Mouse (Mus musculus) spleen, adult 12 weeks (tissue): ENCODE results near the gene Nyap1.

Experiments used
- DNase-seq: peaks from one replicate; pipeline ENCODE4 v3.0.0; 2022; ENCODE audit warnings: low spot score

Gene Nyap1

GRCm38 (mm10) chr5:137741023-137741931, at the start of gene Nyap1:
Nyap1 (minus strand) TSS chr5:137741607.
- DNase-seq: peak; percentile 80

GRCm38 (mm10) chr5:137788946-137789531, 47.6 kb upstream of the Nyap1 start:
- DNase-seq: no peak

- no peak for DNase-seq
Measured at GRCm38 (mm10) chr5:137788171-137788570, 46.8 kb upstream of the Nyap1 start.

- peak; percentile 93 for DNase-seq
Measured at GRCm38 (mm10) chr5:137787151-137787928, 45.9 kb upstream of the Nyap1 start, which contains the start of the genes Mepce and Zcwpw1. Mepce (minus strand) TSS chr5:137787655. Zcwpw1 (plus strand) TSS chr5:137787798.

- DNase-seq: peak; percentile 97
Measured at GRCm38 (mm10) chr5:137786109-137786942, 44.9 kb upstream of the Nyap1 start.

GRCm38 (mm10) chr5:137785164-137786031, 44.0 kb upstream of the Nyap1 start:
- peak; percentile 28 for DNase-seq

- DNase-seq: no peak
Measured at GRCm38 (mm10) chr5:137784546-137784945, 43.1 kb upstream of the Nyap1 start.

- DNase-seq: no peak
Measured at GRCm38 (mm10) chr5:137783901-137784540, 42.6 kb upstream of the Nyap1 start.

GRCm38 (mm10) chr5:137782776-137783522, 41.5 kb upstream of the Nyap1 start:
- DNase-seq: no peak

GRCm38 (mm10) chr5:137781661-137782060, 40.3 kb upstream of the Nyap1 start:
- no peak for DNase-seq

- DNase-seq: no peak
Measured at GRCm38 (mm10) chr5:137779053-137779933, 37.9 kb upstream of the Nyap1 start.

- DNase-seq: peak; percentile 87
Measured at GRCm38 (mm10) chr5:137778635-137779034, 37.2 kb upstream of the Nyap1 start, which contains the start of gene Ppp1r35. Ppp1r35 (plus strand) TSS chr5:137778849.

- DNase-seq: no peak
Measured at GRCm38 (mm10) chr5:137777267-137777845, 35.9 kb upstream of the Nyap1 start.

- no peak for DNase-seq
Measured at GRCm38 (mm10) chr5:137776408-137776918, 35.1 kb upstream of the Nyap1 start.

- DNase-seq: no peak
Measured at GRCm38 (mm10) chr5:137775587-137776290, 34.3 kb upstream of the Nyap1 start.

- no peak for DNase-seq
Measured at GRCm38 (mm10) chr5:137772755-137773154, 31.3 kb upstream of the Nyap1 start.

GRCm38 (mm10) chr5:137770709-137771108, 29.3 kb upstream of the Nyap1 start:
- peak; percentile 44 for DNase-seq
